Mouse (Mus musculus): ENCODE results near the gene Stx16. TPM values are rescaled to one million over a fixed set of nuclear protein-coding genes. Genes with fewer than 3 reads are reported as not detected.
A peak's percentile ranks its signal among the peaks of the same experiment; 100 is the strongest.

Gene Stx16
- polyA plus RNA-seq, 1 experiment from 2014 or later, result 17.1 TPM

DNA sequence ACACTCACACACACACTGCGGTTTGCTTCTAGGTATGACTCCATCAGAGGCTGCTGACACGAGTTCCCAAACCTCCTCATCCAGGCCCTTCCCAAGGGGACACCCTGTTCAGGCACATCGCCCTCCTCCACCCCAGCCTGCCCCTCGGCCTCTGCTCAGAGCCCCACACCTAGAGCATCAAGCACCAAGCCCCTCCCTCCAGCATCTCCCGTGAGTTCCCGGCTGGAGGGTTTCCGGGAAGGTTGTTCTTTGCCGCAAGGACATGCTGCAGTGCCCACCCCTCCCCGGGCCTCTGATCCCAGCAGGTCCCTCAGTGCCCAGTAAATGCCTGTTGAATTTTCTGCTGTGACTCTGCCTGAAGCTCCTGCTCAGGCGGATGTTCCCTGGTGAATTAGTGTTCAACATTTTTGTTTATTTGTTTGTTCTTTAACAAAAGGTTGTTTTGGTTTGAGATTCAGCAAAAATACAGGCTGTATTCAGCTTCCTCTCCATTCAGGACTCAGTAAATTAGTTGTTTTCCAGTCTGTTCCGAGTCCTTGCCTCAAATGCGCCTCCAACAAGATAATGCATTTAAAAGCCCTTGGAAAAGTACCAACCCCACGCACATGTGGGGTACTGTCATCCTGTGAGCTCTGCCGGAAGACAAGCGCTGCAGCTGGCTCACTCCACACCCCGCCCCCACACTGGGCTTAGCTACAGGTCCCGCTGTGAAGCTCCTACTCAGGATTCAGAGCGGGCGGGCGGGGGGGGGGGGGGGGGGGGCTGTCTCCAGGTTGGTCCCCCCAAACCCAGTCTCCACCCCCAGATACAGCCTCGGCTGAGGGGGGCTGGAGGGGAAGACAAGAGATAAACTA lies 50.6 kb downstream of the Stx16 start:
- H3K9me3 ChIP-seq (replicated peaks; ENCODE audit: control insufficient read depth, low read length, poor library complexity, severe bottlenecking), result no peaks in the 10 kb centered on the region
- no peaks in the 10 kb centered on the region for H3K27me3 ChIP-seq (ENCODE audit: control insufficient read depth, insufficient read depth, low read depth, low read length)
- no peak overlapping the region for H3K9ac ChIP-seq (ENCODE audit: low read depth, low read length)
- peak overlapping the region; percentile 43 for H3K4me2 ChIP-seq (ENCODE audit: low read length)
- no peak overlapping the region for H3K4me3 ChIP-seq (ENCODE audit: low read depth, low read length)
- peaks cover 14% of the 10 kb centered on the region for H3K4me1 ChIP-seq (ENCODE audit: control insufficient read depth, insufficient read depth, low read length)
- peak overlapping the region; percentile 13; the same call in 1 of the 2 replicates for H3K27ac ChIP-seq (ENCODE audit: low read length)
- WGBS, result 8% methylated on average over 18 of the region's 21 CpGs
- H3K36me3 ChIP-seq (ENCODE audit: control insufficient read depth, insufficient read depth, low read length), result 0 out of 2 replicates have a peak, but pooled peaks cover 4% of the 10 kb centered on the region
- ATAC-seq, result peak; percentile 84

- Histone ChIP-seq H3K27ac (ENCODE audit: low read length) (0 out of 2 replicates have a peak overlapping the region, but pooled peaks have one; percentile 0), H3K27me3 (ENCODE audit: control insufficient read depth, insufficient read depth, low read depth, low read length) (no peaks in the 10 kb centered on the region), H3K9ac (ENCODE audit: low read depth, low read length) (peak overlapping the region; percentile 46; the same call in 1 of the 2 replicates), H3K4me3 (ENCODE audit: low read depth, low read length) (no peak overlapping the region), H3K4me2 (ENCODE audit: low read length) (peak overlapping the region; percentile 43), H3K4me1 (ENCODE audit: control insufficient read depth, insufficient read depth, low read length) (peaks cover 14% of the 10 kb centered on the region), H3K9me3 (replicated peaks; ENCODE audit: control insufficient read depth, low read length, poor library complexity, severe bottlenecking) (no peaks in the 10 kb centered on the region), H3K36me3 (ENCODE audit: control insufficient read depth, insufficient read depth, low read length) (0 out of 2 replicates have a peak, but pooled peaks cover 4% of the 10 kb centered on the region)
- WGBS, result 23% methylated on average over 6 of the region's 6 CpGs
- ATAC-seq, result peak; percentile 41; the same call in 1 of the 2 replicates
Observed at GRCm38 (mm10) chr2:174127376-174127713, 51.2 kb downstream of the Stx16 start.

- Histone ChIP-seq H3K9me3 (replicated peaks; ENCODE audit: control insufficient read depth, low read length, poor library complexity, severe bottlenecking) (no peaks in the 10 kb centered on the region), H3K4me3 (ENCODE audit: low read depth, low read length) (no peak overlapping the region), H3K27ac (ENCODE audit: low read length) (no peak overlapping the region), H3K9ac (ENCODE audit: low read depth, low read length) (no peak overlapping the region), H3K27me3 (ENCODE audit: control insufficient read depth, insufficient read depth, low read depth, low read length) (no peaks in the 10 kb centered on the region), H3K36me3 (ENCODE audit: control insufficient read depth, insufficient read depth, low read length) (0 out of 2 replicates have a peak, but pooled peaks cover 4% of the 10 kb centered on the region), H3K4me1 (ENCODE audit: control insufficient read depth, insufficient read depth, low read length) (peaks cover 14% of the 10 kb centered on the region), H3K4me2 (ENCODE audit: low read length) (no peak overlapping the region)
- 84% methylated on average over 6 of the region's 6 CpGs for WGBS
- ATAC-seq, result no peak
Observed at GRCm38 (mm10) chr2:174128926-174129325, 52.8 kb downstream of the Stx16 start.

- H3K4me1 ChIP-seq (ENCODE audit: control insufficient read depth, insufficient read depth, low read length), result peaks cover 14% of the 10 kb centered on the region
- WGBS, result 90% methylated on average over 8 of the region's 8 CpGs
- no peak for ATAC-seq
Observed at GRCm38 (mm10) chr2:174130468-174131097, 54.5 kb downstream of the Stx16 start.

DNA sequence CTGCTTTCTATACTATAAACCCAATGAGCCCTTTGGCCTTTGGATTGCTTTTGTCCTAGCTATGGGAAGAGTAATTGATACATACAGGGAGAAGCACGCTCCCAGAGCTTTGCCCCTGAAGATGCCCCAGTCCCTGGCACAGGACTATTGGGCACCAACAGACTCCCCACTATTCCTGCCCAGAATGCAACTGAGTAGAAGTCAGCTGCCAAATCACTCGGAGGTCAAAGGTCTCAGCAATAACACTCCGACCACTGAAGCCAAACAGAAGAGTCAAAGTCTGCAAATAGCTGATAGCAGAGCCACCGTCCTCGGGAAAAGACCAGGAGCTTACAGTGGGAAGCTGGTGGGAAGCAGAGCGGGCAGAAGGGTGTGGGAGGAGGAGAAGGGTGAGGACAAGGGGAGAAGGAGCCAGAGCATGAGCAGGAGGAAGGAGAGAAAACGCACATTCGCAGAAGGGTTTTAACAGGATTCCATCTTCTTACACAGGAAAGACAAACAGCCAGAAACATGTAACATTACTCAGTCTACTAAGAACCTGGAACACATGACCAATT lies 56.4 kb downstream of the Stx16 start:
- no peak for ATAC-seq
- H3K36me3 ChIP-seq (ENCODE audit: control insufficient read depth, insufficient read depth, low read length), result no peaks in the 10 kb centered on the region
- H3K4me2 ChIP-seq (ENCODE audit: low read length), result no peak overlapping the region
- H3K9me3 ChIP-seq (replicated peaks; ENCODE audit: control insufficient read depth, low read length, poor library complexity, severe bottlenecking), result no peaks in the 10 kb centered on the region
- no peak overlapping the region for H3K9ac ChIP-seq (ENCODE audit: low read depth, low read length)
- peaks cover 2% of the 10 kb centered on the region; the same call in 1 of the 2 replicates for H3K4me1 ChIP-seq (ENCODE audit: control insufficient read depth, insufficient read depth, low read length)
- no peak overlapping the region for H3K4me3 ChIP-seq (ENCODE audit: low read depth, low read length)
- H3K27me3 ChIP-seq (ENCODE audit: control insufficient read depth, insufficient read depth, low read depth, low read length), result no peaks in the 10 kb centered on the region
- WGBS, result 87% methylated on average over 8 of the region's 8 CpGs
- H3K27ac ChIP-seq (ENCODE audit: low read length), result no peak overlapping the region

More at GRCm38 (mm10) chr2:174130468-174131097, 54.5 kb downstream of the Stx16 start:
- Histone ChIP-seq H3K36me3 (ENCODE audit: control insufficient read depth, insufficient read depth, low read length) (no peaks in the 10 kb centered on the region), H3K27ac (ENCODE audit: low read length) (no peak overlapping the region), H3K9me3 (replicated peaks; ENCODE audit: control insufficient read depth, low read length, poor library complexity, severe bottlenecking) (no peaks in the 10 kb centered on the region), H3K27me3 (ENCODE audit: control insufficient read depth, insufficient read depth, low read depth, low read length) (no peaks in the 10 kb centered on the region), H3K9ac (ENCODE audit: low read depth, low read length) (no peak overlapping the region), H3K4me3 (ENCODE audit: low read depth, low read length) (no peak overlapping the region), H3K4me2 (ENCODE audit: low read length) (no peak overlapping the region)

Other genes with a start within 250 kb of the Stx16 start
- 13.8 TPM in 2 replicates for gene Npepl1, start 34.0 kb downstream of the Stx16 start, polyA plus RNA-seq (2015; fragmentation: Nextera tagmentation; extraction: Ambion mirVana)
- gene Gnas, start 208.0 kb downstream of the Stx16 start, polyA plus RNA-seq (2015; fragmentation: Nextera tagmentation; extraction: Ambion mirVana), result 1,445 and 1,454 TPM in 2 replicates

Data from midbrain, embryonic 16.5 days (tissue).